17 mouse cellular contexts compared by ENCODE assay signal in genomic region chr15:5811154-5811732, GRCm38 (mm10).
DNase-seq lines count a peak whose midpoint lies in the region; ATAC-seq lines count a peak whose summit lies in the region.
"Had no signal": no experiment of that assay in that cellular context is flagged by ENCODE, and none has a peak within 500 bp of the region (broad histone marks: within the 10 kb centered on the region; RNA-seq: fewer than 3 reads in every experiment).

No protein-coding gene starts in this region.

- peak; percentile 64 for ATAC-seq in lung, embryonic 15.5 days (ENCODE audit: borderline replicate concordance, extremely low read depth, low FRiP score, low TSS enrichment)
- ATAC-seq in embryonic facial prominence, embryonic 13.5 days (ENCODE audit: insufficient number of reproducible peaks, insufficient read depth, low FRiP score, low TSS enrichment, low read depth) = peak; percentile 52; the same call in 1 of the 2 replicates
- no peak for ATAC-seq in cerebellum, adult (ENCODE audit: insufficient number of reproducible peaks, low FRiP score, low TSS enrichment)
- ATAC-seq: forebrain, postnatal 0 days had no signal

- no peak overlapping the region for H3K4me3 ChIP-seq in lung, embryonic 15.5 days
- H3K4me3 ChIP-seq in embryonic facial prominence, embryonic 13.5 days = no peak overlapping the region
- H3K4me3 ChIP-seq in limb, embryonic 10.5 days = no peak overlapping the region
- H3K4me3 ChIP-seq: hindbrain, embryonic 15.5 days; left cerebral cortex, adult 2 months; liver, embryonic 13.5 days had no signal

- H3K9me3 ChIP-seq in lung, embryonic 15.5 days = no peaks in the 10 kb centered on the region
- H3K9me3 ChIP-seq in embryonic facial prominence, embryonic 13.5 days = no peaks in the 10 kb centered on the region
- no peaks in the 10 kb centered on the region for H3K9me3 ChIP-seq in limb, embryonic 10.5 days (replicated peaks)
- H3K9me3 ChIP-seq: hindbrain, embryonic 15.5 days; liver, embryonic 13.5 days had no signal

- WGBS in lung, embryonic 15.5 days = 56% methylated on average over 9 of the region's 9 CpGs
- 51% methylated on average over 9 of the region's 9 CpGs for WGBS in embryonic facial prominence, embryonic 13.5 days
- WGBS in limb, embryonic 10.5 days = 85% methylated on average over 9 of the region's 9 CpGs

- H3K36me3 ChIP-seq in lung, embryonic 15.5 days = no peaks in the 10 kb centered on the region
- no peaks in the 10 kb centered on the region for H3K36me3 ChIP-seq in embryonic facial prominence, embryonic 13.5 days
- H3K36me3 ChIP-seq in limb, embryonic 10.5 days = no peaks in the 10 kb centered on the region
- H3K36me3 ChIP-seq: hindbrain, embryonic 15.5 days; liver, embryonic 13.5 days had no signal

- H3K4me2 ChIP-seq in lung, embryonic 15.5 days = no peak overlapping the region
- H3K4me2 ChIP-seq in embryonic facial prominence, embryonic 13.5 days = no peak overlapping the region
- H3K4me2 ChIP-seq: heart, embryonic 11.5 days; hindbrain, embryonic 15.5 days; liver, embryonic 13.5 days had no signal

- no peak overlapping the region for H3K27ac ChIP-seq in lung, embryonic 15.5 days
- H3K27ac ChIP-seq in embryonic facial prominence, embryonic 13.5 days = no peak overlapping the region
- peak overlapping the region; percentile 31; the same call in 1 of the 2 replicates for H3K27ac ChIP-seq in limb, embryonic 10.5 days
- H3K27ac ChIP-seq: hindbrain, embryonic 15.5 days; left cerebral cortex, adult 2 months; liver, embryonic 13.5 days had no signal

- peaks cover 4% of the 10 kb centered on the region; the same call in 1 of the 2 replicates for H3K4me1 ChIP-seq in lung, embryonic 15.5 days
- H3K4me1 ChIP-seq in embryonic facial prominence, embryonic 13.5 days = peaks cover 14% of the 10 kb centered on the region
- peaks cover 8% of the 10 kb centered on the region for H3K4me1 ChIP-seq in limb, embryonic 10.5 days
- H3K4me1 ChIP-seq: hindbrain, embryonic 15.5 days; liver, embryonic 13.5 days had no signal

- no peak overlapping the region for H3K9ac ChIP-seq in lung, embryonic 15.5 days
- H3K9ac ChIP-seq in embryonic facial prominence, embryonic 13.5 days = 0 out of 2 replicates have a peak overlapping the region, but pooled peaks have one; percentile 27
- H3K9ac ChIP-seq: forebrain, postnatal 0 days; hindbrain, embryonic 15.5 days; liver, embryonic 13.5 days had no signal

- DNase-seq in adrenal gland, postnatal 10 days = peak; percentile 2
- DNase-seq in adrenal gland, adult 8-10 months = no peak
- DNase-seq in lung, postnatal 36 days = no peak
- DNase-seq in limb, embryonic 10.5 days (ENCODE audit: low spot score) = peak; percentile 30
- no peak for DNase-seq in B cell, adult 2 months
- DNase-seq: cerebellum, adult 18-20 months; forebrain, postnatal 0 days; gastrocnemius, postnatal 25 days; kidney, postnatal 25 days; liver, embryonic 13.5 days; spleen, adult 18-20 months had no signal

- no peaks in the 10 kb centered on the region for H3K27me3 ChIP-seq in lung, embryonic 15.5 days
- H3K27me3 ChIP-seq in embryonic facial prominence, embryonic 13.5 days = peaks cover 4% of the 10 kb centered on the region
- H3K27me3 ChIP-seq in limb, embryonic 10.5 days (ENCODE audit: low read depth, poor library complexity, severe bottlenecking) = no peaks in the 10 kb centered on the region
- H3K27me3 ChIP-seq: hindbrain, embryonic 15.5 days; liver, embryonic 13.5 days had no signal

Comparison
In these comparisons a context has a peak if more than half of its experiments do, and no peak if none do; other contexts are left out.
1. DNase-seq: peak in adrenal gland, postnatal 10 days (single experiment) and limb, embryonic 10.5 days (single experiment); none in adrenal gland, adult 8-10 months (single experiment), lung, postnatal 36 days (single experiment) and B cell, adult 2 months (0 of 2).